Mouse (Mus musculus) c-Kit-negative CD71-positive TER-119-positive erythroid progenitor cells, embryonic 14.5 days (primary cell): ENCODE results near the gene Il17rb.

ENCODE experiments used
- DNase-seq: peaks from one replicate; pipeline ENCODE4 v3.0.0-alpha.2; 2013; ENCODE audit warnings: low read depth, low spot score

Gene Il17rb

DNA sequence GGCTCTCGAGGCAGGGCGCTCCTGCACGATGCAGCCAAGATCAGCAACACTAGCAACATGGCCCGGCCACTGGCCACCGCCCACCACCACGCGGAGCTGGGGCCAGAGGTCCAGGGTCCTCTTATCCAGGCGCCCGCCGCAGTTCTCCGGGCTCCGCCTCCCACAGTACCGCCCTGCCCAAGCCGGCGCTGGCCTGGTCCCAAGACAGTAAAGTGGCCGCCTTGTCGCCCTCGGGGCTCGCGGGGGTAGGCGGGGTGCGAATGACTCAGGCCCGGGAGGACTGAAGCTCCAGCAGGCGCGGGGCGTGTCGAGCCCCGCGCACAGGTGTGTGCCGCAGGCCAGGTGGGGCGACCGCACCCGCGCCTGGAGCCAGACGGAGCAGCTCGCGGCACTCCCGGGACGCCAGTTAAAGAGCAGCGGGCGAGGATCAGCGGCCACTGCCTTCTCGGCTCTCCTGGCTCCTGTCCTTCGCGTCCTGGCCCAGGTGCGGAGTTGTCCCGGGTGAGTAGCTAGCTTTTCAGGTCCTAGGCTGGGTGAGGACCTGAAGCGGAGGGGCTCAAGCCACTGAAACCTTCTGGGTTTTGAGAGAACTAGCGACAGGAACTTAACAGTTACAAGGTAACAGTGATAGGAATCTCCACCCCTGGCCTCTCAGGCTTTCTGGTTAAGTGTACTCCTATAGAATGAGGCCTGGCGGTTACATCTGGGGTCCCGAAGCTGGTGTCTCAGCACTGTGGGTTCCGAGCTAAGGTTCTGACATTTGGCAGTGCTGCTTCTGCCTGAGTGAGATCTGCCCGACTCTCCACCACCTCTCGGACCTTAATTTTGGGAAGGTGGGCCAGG is at the start of gene Il17rb, which contains the start of gene Chdh:
Il17rb (minus strand) TSS at position 164 of the 843 bp plus-strand sequence.
Chdh (plus strand) TSS at position 291 of the 843 bp plus-strand sequence.
- DNase-seq: no peak

DNA sequence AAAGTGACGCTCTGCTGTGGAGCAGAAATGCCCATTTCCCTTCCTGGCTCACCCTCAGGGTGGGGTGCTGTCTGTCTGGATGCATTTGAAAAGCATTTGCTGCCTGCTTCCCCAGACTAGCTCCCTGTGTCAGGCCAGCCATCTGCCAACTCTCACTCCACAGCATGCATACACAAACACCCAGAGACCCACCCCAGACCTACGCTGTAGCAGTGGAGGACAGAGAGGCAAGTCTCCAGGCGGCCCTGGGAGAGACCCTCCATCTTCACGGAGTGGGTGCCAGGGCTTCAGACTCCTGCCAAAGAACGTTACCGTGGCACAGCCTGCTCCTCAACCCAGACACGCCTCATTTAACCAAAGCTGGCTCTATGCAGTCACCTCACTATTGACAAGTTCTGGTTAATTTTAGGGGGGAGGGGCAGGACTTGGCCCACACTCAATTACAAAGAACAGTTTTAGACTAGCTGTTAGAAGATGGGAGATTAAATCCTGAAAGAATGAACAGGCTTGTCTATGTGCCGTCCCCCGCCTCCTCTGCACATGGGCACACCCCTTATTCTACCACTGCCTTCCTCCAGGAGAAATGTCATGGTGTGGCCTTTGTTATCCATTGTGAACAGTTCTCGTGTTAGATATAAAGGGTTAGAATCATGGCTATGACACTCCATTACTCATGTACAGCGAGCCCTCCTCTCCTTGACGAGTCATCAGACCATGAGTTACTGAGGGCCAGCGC is 47.5 kb upstream of the Il17rb start:
- no peak for DNase-seq

DNA sequence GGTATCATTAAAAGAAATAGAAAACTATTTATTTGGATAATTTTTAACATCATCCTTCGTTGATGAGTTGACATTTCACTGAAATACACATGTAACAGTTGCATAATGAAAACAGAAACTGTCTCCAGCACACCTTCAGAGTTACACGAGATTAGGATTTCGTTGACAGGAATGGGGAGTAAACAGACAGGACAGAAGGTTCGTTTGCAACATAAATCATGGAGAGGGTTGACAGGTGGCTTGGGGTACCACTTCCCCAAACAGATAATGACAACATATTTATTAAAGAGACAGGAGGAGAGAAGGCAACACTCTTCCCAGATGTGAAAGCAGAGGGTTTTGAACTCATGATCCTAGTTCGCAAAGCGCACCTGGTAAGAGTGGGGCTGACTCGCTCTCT is 46.2 kb upstream of the Il17rb start:
- DNase-seq: no peak

DNA sequence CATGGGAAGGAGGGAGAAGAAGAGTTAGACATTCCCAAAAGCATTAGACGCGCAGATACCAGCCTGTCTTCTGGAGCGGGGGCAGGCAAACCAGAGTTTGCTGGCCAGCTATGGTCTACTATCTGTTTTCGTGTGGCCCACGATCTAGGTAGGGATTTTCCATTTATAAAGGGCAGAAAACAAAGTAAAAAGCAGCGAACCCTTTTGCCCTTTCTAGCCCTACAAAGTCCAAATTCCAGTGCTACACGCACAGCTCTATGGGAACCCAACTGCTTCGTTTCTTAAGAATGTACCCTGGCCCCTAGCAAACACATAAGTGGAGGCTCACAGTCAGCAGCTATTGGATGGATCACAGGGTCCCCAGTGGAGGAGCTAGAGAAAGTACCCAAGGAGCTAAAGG is 41.6 kb upstream of the Il17rb start:
- DNase-seq: no peak

DNA sequence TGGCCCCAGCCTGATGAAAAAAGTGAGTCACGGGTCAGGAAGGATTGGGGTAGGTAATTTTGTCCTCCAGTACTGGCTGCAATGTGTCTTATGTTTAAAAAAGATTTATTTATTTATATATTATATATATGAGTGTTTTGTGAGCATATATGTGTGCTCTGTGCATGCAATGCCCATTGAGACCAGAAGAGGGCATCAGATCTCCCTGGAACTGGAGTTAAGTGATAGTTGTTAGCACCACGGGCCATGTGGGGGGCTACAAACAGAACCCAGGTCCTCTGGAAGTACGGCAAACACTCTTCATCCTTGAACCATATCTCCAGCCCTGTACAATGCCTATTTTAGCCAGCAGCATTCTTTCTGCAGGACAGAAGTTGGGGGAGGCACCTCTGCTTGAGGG is 39.4 kb upstream of the Il17rb start:
- no peak for DNase-seq

DNA sequence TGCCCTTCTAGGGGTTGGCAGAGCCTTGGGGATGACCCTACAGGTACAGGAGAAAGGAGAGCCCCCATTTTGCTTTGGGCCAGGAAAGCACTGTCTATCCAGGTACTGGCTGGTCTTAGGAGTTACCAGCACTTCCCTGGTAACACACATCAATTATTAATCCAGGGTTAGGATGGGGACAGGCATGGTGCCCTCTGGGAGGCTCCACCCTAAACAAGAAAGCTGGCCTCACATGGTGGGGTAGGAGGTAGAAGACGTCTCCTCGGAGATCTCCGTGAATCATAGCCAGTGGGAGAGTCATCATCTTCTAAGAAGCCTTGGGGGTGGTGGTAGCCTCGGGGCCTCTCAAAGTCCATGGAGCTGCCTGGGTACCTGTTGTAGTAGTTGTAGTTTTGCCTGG is 38.3 kb upstream of the Il17rb start:
- no peak for DNase-seq

DNA sequence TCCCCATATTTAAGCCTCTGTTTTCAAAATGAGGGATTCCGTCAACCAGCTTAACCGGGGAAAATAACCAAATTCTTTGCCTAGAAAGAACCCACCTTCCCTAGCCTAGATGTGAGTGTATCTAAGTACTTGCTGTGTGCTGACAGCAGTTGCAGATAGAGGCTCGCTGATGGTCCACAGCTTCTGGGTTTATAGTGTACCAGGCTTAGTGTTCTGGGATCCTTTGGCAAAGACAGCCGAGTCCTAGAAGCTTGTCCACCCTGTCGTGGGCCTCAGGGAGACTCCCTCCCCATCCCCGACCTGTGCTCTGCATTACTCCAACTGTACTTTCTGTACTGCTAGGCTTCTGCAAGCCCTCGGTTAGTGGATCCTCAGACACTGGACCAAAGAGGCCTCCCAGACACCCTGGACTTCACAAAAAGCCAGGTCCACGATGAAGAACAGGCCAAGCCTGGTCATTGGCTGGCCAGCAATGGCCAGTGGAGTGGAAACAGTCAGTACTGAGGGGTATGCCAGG is 37.1 kb upstream of the Il17rb start:
- DNase-seq: no peak

DNA sequence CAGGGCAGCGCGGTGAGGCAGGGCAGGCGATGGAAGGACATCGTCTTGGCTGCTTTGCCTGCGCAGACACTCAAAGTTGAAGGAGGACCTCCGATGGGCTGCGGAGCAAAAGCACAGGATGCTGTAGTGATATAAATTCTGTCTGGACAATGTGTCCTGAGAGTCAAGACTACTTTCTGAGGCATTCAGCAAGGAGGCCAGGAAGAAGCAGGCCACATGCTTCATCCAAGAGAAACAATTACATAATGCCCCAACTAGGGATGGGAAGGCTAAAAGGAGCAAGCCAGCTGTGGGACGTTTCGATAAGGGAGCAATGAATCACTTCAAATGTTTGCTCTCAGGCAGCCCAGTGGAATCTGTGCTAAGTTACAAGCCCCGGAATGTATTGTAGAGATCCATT is 36.5 kb upstream of the Il17rb start:
- no peak for DNase-seq

DNA sequence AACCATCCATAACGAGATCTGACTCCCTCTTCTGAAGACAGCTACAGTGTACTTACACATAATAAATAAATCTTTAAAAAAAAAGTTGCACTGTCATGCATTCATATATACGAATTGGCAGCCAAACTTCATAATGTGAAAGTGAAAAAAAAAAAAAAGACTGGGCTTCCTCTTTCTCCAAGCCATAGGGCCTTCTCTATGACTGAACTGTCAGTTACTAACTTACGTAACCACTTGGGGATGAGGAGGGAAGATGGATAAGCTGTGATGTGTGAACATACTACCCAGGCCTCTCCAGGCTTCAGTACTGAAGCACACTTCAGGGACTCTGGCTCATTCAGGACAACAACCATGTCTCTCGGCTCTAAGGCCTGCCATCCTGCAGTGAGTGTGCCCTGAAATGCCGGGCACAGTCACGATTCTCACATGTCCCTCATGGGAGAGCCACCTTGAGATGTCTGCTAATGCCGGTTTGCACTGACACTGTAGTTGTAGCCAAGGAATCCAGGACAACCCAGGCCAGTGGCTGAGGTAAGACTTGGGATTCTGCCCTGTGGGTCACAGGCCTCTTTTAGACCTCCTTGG is 34.8 kb upstream of the Il17rb start:
- DNase-seq: no peak

DNA sequence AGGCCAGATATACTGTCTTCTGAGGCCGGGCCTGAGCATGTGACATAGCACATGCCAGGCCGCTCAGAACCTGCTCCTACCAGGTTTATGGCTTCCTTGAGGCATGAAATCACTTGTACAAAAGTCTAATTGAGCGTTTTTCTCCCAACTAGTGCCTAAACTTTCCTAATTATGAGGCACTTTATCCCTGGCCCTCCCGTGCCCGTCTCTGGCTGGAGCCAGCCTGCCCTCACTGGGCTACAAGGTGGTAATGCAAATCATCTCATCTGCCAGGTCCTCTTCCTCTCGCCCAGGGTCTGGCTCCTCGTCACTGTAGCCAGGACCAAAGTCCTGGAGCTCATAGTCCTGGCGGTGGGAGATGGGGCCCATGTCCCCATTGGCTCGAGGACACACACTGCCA is 33.1 kb upstream of the Il17rb start:
- no peak for DNase-seq

DNA sequence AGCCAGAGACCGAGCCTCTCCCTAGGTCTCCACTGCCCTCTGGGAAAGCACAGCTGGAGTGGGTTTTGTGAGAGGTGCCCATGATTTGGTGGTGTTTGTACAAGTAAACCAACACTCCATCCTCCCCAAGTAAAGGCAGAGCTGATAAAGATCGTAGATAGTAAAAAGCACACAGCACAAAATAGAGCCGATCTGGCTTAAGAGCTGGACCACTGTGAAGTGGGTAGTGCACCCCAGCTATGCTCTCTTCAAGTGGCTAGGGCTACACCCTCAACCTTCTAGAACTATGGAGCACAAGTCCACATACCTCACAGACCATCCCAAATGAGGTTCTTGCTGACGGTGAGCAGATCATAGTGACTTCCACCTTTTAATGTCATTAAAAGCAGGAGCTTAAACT is 30.7 kb upstream of the Il17rb start:
- no peak for DNase-seq

DNA sequence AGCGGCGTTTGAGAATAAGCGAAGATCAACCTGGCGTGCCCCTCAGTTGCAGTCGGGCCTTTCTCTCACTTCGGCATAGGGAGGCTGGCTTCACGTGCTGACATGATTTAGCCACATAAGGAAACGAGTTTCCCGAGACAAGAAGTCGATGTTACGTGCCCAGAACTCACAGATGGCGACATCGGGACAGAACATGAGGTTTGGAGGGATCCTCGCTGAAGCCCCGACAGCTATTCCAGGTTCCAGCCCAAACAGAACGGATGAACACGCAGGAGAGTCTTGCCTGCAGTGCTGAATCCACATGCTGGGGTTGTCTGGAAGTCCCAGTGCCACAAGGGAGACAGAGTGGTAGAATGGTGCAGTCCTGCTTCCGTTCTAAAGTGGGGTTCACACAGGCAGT is 29.7 kb upstream of the Il17rb start:
- no peak for DNase-seq

DNA sequence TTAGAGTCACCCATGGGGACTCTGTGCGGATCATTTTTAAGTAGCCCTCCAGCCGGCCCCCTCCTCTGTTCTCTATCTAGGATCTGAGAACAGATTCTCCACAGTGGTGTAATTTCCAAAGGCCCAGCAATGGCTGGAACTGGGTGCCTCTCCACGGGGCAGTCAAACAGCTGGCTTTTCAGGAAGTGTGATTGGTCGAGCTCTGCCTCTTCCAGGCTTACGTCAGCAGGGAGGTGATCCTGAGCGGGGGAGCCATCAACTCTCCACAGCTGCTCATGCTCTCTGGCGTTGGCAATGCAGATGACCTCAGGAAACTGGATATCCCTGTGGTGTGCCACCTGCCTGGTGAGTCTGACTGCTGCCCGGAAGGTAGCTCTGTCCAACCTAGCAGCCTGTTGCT is 24.7 kb upstream of the Il17rb start:
- DNase-seq: no peak

DNA sequence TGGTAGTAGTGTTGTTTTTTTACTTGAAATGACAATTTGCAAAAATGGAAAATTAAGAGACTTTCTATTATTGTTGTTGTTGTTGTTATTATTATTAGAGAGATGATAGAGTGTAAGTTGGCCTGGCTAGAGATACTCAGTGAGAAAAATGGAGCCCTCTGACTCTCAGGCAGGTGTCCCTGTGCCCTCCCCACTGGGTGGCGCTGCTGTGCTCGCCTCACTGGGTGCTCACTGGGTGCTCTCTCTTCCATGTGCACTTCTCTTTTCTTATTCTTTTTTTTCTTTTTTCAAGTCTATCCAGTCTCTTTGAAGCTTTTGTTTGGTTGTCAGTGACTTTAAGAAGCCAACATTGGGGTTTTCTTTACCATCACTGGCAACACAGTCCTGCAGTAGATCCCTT is 18.7 kb upstream of the Il17rb start:
- no peak for DNase-seq

DNA sequence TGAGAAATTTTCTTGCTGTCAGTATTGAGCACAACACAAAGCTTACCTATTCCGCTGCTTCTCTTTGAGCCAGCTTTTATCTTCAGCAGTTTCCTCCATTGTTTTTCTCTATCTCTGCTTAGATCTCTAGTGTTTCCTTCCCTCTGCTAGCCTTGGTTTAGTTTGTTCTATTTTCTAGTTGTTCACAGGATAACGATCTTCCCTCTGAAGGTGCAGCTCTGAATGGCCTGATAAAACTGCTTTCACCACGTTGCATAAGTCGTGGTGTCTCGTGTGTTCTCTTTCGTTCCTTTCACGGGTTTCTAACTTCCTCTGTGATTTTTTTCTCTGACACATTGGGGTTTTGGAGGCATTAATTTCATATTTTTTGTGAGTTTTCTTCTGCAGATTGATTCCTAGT is 15.7 kb upstream of the Il17rb start:
- no peak for DNase-seq

DNA sequence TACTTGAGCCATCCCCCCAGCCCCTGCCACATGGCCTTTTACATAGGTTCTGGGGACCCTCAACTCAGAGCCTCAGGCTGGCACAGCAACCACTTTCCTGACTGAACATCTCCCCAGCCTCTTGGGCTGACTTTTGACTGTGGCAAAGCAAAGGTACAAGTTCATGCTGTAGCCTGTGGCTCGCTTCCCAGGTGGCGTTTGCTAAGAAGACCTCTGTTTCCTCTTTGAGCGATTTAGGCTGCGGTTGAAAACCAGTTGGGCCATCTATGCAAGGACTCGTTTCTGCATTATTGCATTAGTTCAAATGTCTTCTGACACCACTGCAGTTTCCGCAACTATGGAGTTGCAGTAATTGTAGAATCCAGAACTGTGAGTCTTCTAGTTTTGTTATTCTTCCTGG is 13.8 kb upstream of the Il17rb start:
- no peak for DNase-seq

DNA sequence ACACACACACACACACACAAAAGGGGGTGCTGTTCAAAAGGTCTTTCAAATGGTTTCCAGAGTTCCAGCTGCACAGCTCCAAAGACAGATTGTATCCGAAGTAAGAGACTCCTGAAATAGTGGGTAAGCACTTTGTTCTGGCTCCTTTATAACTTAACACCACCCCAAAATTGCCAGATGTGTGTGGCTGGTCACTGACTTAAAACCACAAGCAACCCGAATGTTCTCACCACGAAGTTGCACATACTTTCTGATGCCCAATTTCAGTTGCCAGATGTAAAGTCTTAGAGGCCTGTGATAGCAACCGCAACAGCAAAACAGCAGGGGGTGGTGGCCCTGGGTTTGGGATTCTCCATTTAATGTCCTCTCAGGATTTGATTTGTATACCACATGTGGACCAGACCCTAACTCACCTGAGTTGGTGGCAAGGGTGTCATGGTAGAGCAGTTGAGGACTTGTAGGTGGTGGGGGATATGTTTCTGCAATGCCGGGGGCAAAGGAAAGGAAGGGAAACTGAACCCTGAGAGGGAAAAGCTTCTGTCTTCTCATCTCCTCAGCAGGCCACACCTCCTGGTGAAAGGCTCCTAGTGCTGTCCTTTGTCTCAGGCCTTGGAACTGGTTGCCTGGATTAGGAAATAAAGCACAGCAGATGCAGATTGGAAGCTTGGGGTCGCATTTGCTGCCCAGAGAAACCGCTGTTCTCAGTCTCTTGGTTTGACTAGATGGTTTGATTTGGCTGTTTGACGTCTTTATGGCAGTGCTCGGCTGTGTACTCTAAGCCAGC is 11.3 kb upstream of the Il17rb start:
- no peak for DNase-seq

DNA sequence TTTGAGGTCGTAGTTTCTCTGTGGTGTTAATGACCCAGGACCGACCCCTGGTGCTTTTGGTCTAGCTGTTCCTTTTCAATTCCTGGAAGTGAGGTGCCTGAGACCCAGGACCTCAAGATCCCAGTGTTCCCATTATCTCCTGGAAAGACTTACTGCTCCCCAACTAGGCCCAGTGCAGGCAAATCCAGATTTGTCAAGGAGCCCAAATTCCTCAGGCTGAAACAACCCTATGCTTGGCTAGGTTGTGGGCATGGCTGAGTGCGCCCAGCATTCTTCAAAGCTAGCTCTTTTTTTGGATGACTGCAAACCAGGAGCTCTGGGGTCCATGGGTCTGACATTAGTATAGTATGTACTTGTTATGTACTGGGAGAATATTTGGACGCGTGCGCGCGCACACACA is 10.7 kb upstream of the Il17rb start:
- no peak for DNase-seq

DNA sequence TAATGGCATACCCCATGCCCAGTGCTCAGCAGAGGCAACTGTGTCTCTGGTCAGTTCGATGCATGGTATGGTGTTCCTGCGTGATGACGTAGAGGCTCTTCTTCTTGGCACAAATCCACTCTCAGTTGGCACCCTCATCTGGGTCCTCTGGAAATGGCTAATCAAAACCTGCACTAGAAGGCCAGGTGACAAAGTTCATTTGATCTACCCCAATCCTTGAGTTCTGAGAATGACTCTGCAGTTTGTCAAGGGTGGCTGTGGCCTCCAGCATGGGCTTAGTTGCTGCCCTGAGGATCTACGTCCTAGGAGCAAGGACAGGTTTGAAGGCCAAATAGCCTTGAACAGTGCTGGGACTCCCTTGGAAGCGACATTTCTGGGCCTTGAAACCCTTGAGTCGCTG is 10.2 kb upstream of the Il17rb start:
- no peak for DNase-seq

DNA sequence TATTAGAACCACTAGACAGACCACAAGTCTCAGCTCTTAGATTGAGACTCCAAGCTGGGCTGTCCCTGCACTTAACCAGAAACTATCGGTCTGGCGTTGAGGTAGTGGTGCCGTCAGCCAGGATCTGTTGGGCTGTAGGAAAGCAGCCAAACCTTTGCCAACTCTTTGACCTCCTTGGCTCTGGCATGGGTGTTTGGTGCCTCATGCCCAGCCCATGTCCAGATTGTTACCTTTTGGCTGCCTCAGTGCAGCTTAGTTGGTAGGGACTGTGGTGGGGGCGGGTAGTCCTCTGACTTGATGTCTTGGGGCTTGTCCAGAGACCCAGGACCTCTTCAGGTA is 9.7 kb upstream of the Il17rb start:
- no peak for DNase-seq

DNA sequence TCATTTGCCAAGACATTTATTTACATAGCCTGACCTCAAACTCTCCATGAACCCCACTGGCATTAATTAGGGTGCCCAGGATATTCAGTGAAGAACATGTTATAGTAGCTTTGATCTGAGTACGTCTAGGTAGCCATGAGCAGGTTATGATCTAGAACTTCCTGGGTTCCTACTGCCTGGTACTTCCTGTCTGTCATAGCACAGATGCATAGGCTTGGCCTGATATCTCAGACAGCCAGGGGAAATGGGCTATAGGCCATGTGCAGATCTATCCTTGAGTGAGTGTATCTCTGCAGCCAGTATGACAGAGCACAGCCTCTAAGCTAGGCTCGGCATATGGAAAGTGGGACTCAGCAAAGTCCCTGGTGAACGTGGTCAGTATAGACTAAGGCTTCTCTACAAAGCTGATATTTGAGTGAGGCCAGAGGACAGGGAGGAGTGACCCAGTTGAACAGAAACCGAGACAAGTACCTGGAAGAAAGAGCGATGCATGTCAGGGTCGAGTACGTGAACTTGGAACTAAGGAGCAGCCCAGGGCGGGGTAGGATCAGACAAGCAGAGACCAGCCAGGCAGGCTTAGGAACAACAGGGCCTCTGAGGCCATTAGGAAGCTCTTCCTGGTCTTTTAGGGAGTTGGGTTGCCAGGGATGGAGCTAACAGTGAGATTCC is 9.2 kb upstream of the Il17rb start:
- DNase-seq: no peak
